Mouse (Mus musculus) adrenal gland, adult (tissue): ENCODE data around the gene Clec11a.

Experiments
- DNase-seq, 2 experiments: peaks; one replicate each; pipeline ENCODE4 v3.0.0; 2022 to 2023; ENCODE audit warnings: low spot score in 1 of 2; ENCODE audit not compliant: inconsistent age in 2 of 2

Clec11a gene

DNA sequence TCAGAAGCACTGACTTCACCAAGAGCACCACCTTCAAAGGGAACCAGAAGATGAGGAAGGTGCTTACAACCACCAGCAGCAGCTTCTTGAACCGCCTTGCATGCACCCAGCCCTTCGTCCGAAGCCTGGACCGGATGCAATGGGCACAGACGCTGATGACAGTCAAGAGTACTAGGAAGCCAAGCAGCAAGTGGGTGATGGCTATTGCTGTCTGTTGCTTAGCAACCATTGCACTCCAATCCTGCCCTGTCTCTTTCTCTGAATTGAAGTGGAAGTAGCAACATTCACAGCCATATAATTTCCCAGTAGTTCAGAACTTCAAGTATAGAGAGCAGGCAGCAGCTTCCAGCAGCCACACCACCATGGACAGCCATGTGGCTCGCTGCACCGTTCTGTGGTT, 25.1 kb downstream of the Clec11a start:
- no peak for DNase-seq

- no peak for DNase-seq
Measured at GRCm38 (mm10) chr7:44280959-44281358, 25.7 kb downstream of the Clec11a start.

DNA sequence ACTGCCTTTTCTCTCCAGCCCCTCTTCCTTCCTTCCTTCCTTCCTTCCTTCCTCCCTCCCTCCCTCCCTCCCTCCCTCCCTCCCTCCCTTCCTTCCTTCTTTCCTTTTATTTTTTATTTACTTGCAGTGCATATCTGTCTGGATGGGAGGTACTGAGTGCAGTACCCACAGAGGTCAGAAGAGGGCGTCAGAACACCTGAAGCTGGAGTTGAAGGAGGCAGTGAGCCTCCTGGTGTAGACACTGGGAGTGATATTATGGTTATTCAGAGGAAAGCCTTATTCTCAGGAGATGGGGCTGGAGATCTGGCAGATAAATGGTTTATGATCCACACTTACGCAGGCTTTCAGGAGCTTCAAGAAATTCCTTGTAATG, 29.5 kb downstream of the Clec11a start:
- peak in 1 of 2 experiments; percentile 79 for DNase-seq

GRCm38 (mm10) chr7:44276461-44277249, 30.0 kb downstream of the Clec11a start:
- no peak for DNase-seq

DNA sequence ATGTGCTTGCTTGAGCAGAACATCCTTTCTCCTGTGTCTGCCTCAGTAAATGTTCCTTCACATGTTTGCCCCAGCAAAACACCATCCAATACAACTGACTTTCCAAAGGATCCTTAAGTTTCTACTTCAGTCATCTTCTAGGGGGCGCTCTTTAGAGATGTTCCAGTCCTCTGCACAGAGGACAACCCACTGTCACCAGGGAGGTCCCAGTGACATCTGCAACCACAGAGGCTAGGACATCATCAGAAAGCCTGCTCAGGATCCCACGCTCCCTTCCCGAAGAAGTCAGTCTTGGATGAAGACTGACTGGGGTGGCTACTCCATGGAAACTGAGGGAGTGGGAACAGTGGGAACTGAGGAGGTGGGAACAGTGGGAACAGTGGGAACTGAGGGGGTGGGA, 31.2 kb downstream of the Clec11a start:
- no peak for DNase-seq

- no peak for DNase-seq
Measured at GRCm38 (mm10) chr7:44274096-44274495, 32.6 kb downstream of the Clec11a start.

GRCm38 (mm10) chr7:44273446-44273845, 33.3 kb downstream of the Clec11a start:
- no peak for DNase-seq

- DNase-seq, result no peak
Measured at GRCm38 (mm10) chr7:44272546-44272945, 34.2 kb downstream of the Clec11a start.

- peak in 1 of 2 experiments; percentile 31 for DNase-seq
Measured at GRCm38 (mm10) chr7:44271309-44271708, 35.4 kb downstream of the Clec11a start.

DNA sequence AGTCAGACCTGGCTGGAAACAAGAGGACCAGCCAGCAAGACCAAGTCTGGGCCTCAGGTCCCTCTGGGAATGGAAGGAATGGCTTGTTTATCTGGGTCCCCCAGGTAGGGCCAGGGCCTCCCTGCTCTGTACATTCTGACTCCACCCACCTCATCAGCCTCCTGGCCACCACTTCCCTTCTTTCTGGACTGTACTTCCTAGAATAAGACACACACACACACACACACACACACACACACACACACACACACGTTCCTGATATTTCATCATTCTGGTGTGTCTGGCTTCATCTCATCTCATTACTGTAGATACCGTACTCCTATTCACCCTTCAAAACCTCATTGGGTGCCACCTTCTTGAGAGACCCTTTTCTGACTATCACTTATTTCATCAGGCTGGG, 37.3 kb downstream of the Clec11a start:
- no peak for DNase-seq

- DNase-seq, result no peak
Measured at GRCm38 (mm10) chr7:44268117-44268516, 38.6 kb downstream of the Clec11a start.

DNA sequence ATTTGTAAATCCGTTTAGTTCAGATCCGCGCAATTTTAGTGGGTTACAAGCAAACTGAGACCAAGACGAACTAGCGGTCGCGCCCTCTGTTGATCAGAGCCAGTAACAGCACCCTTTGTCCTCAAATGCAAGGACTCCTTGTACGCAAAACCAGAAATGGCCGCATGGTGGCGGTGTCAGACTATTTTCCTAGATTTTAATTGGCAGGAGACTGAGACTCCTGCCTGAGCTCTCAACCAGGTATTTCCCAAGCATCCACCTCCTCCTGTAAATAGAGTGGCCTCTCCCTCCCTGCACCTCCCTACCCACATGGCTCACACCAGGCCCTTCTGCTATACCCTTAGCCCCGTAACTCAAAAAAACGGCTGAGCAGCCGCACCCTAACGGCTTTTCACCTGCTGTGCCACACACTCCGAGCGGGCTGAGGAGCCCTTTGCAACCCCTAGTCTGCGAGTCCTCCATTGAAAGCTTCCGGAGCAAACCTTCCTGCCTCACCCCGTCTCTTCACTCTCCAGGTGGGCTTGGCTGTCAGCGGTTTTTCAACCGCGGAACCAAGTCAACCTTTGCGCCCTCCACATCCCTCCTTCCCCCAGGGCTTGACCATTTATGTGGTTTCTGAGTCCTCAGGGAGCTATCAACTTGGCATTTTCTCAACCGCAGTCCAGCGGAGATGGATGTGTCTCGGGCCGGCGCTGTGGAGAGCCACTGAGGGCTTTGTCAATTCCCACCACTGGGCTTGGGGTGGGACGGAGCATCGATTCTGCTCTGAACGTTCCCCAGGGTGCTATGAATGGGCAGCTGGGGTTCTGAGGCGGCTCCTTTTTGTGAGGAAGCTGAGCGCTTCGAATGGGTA, 43.7 kb downstream of the Clec11a start:
- DNase-seq, result peak; percentile 90 to 98

DNA sequence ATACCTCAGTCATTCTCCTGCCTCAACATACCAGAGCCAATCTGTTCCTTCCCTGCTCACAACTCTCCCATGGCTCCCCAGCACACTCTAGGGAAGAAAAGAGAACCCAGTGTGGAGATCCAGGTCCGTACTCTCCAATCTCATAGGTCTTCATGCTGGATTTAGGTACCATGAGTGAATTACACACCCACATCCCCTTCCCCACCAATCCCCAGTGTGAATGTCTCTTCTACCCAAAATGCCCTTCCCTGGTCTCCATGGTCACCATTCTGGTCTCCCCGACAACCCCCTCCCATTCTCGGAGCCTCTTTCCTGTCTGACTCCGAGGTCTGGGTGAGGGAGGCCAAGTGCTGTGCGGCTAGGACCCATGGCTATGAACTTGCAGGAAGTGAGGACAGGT, 45.6 kb downstream of the Clec11a start, which contains the start of gene Gm15517:
Gene Gm15517, plus strand, starts transcription at position 301 of the 400 bp plus-strand sequence.
- DNase-seq, result no peak

DNA sequence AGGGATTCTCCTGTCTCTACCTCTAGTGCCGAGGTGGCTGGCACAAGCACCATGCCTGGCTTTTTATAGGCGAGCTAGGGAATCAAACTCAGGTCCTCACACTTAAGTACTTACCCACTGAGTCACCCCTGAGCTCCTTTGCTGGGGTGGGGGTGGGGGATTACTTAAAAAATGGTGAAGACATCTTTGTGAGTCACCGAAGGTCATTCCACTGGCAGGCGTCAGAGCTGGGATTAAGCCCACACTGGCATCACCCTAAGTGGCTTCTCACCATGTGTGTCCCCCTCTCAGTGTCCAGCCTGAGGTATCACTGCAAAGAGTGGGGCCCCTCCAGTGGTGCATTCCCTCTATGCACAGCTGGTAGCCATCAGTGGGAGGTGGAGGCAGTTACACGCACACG, 46.3 kb downstream of the Clec11a start:
- peak in 1 of 2 experiments; percentile 66 for DNase-seq

DNA sequence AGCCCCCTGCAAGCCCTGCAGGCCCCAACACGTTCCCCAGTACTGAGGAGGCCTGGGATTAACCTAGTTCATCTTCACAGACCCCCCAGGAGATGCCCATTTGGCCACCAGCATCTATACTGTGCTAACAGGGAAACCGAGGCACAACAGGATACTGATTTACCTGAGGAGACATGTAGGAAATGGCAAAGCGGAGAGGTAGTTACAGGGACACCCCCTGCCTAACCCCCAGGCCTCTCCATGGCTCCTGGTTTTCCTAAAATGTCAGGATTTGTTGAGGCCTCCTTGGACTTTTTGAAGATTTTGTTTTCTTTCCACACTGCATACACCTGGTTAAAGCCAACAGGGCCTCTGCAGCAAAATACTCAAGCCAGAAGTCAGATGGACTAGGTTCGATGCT, 49.4 kb downstream of the Clec11a start, which contains the start of gene Acp4:
Gene Acp4, minus strand, starts transcription at position 101 of the 400 bp plus-strand sequence.
- DNase-seq, result no peak

DNA sequence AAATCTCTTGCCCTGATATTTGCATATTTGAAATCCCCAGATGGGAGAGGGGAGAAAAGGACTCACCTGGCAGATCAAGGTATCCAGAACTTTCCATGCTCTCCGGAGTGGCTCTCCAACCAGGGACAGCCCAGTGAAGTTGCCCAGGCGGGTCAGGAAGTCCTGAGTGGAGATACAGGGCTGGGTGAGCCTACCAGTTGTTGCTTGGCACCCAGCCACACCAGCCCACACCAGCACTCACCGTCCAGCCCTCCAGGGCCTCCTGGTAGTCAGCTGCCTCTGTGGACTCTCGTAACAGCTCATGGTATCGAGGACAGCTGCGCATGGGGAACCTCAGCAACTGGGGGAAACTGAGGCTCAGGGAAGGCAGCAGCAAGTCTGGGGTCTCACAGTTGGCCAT, 51.8 kb downstream of the Clec11a start:
- DNase-seq, result peak in 1 of 2 experiments; percentile 42

- peak in 1 of 2 experiments; percentile 48 for DNase-seq
Measured at GRCm38 (mm10) chr7:44253023-44253616, 53.6 kb downstream of the Clec11a start.
